7 mouse cellular contexts compared by ENCODE assay signal in the genomic region with DNA sequence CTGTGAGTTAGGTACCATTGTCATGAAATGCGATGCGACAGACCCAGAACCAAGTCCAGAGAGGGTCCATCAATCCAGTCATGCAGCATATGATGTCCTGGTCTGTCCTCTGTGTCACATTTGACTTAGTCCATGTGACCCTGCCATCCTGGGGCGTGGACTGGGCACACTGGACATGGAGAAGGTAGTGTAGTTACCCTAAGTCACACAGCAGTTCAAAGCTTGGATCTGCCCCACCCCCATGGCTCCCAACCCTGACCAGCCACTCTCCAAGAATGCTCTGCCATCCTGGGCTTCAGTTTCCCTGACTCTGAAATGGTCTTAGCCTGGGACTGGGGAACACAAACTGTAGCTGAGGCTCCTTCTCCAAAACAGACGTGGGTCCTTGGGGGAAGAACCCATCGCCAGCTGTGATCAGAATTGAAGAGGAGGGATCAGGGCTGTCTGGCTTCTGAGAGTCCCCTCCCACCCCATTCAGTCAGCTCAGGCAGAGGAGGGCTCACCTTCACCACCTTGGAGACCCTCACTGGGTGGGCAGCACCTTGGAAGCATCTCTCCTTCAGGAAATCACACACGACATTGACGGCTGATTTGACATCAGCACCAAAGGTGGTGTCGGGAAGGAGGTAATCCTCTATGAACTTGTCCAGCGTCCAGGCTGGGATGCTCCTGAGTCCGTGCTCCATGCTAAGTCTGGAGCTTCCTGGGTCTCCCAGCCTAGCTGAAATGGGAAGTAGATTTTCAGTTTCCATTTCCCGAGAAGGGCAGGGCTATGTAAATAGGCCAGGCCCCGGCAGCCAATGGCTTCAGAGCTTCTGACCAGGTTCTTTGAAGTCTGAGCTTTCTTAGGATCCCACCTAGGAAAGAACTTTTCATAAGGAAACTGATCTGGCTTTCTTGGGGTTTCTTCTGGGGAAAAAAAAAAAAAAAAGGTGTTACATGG. TPM values are rescaled to one million over a fixed set of nuclear protein-coding genes. Genes with fewer than 3 reads are reported as not detected.
DNase-seq lines count a peak whose midpoint lies in the region; ATAC-seq and TF ChIP-seq lines count a peak whose summit lies in the region.
"Not testable (repeated sequence)": the region's sequence is repeated elsewhere in the genome, so short reads cannot be mapped to it uniquely, and the experiment has no call there.

Gene Oas1a, minus strand, starts transcription at position 731 of the 943 bp plus-strand sequence.

- not testable (repeated sequence) for H3K9me3 ChIP-seq in intestine, embryonic 16.5 days (ENCODE audit: control insufficient read depth, low read length)

- H3K9ac ChIP-seq in intestine, embryonic 16.5 days (ENCODE audit: low read depth, low read length), result not testable (repeated sequence)
- peak within 1 kb of the TSS; percentile 4; the same call in 1 of the 2 replicates for H3K9ac ChIP-seq in liver, adult 2 months (ENCODE audit: low read depth, low read length)

- ATAC-seq in intestine, embryonic 16.5 days, result peak; percentile 87

- not testable (repeated sequence) for H3K27me3 ChIP-seq in intestine, embryonic 16.5 days (replicated peaks; ENCODE audit: control insufficient read depth, insufficient read depth, low read length); liver, adult 2 months (ENCODE audit: control insufficient read depth, insufficient read depth, low read length); spleen, adult 2 months (ENCODE audit: control insufficient read depth, insufficient read depth, low read length)

- H3K4me1 ChIP-seq in intestine, embryonic 16.5 days (ENCODE audit: control insufficient read depth, insufficient read depth, low read length); liver, adult 2 months (ENCODE audit: control insufficient read depth, insufficient read depth, low read length); spleen, adult 2 months (ENCODE audit: control insufficient read depth, insufficient read depth, insufficient read length): not testable (repeated sequence)

- H3K4me3 ChIP-seq in gastrocnemius, adult 2 months, result peak within 1 kb of the TSS; percentile 28
- peak within 1 kb of the TSS; percentile 7 for H3K4me3 ChIP-seq in intestine, embryonic 16.5 days (ENCODE audit: low read length)
- H3K4me3 ChIP-seq in liver, adult 2 months (ENCODE audit: insufficient read depth, low read depth, low read length), result peak within 1 kb of the TSS; percentile 29
- H3K4me3 ChIP-seq in spleen, adult 2 months (ENCODE audit: extremely low read depth, insufficient read depth, insufficient read length), result peak within 1 kb of the TSS; percentile 51

- peak; percentile 16 for DNase-seq in MEL-GATA-1-ER (ENCODE audit: extremely low read depth, low read depth)
- peak; percentile 42 for DNase-seq in embryo, embryonic 10 days (ENCODE audit: low spot score)
- not testable (repeated sequence) for DNase-seq in gastrocnemius, adult 2 months; spleen, adult 2 months (ENCODE audit: low read depth in 1 of 2, low spot score in 2 of 2)
- peak; percentile 13 for DNase-seq in liver, adult 2 months (ENCODE audit: extremely low read depth, low read depth, low spot score)
- DNase-seq in lung, postnatal 36 days, result peak; percentile 39

- not testable (repeated sequence) for TF ChIP-seq POLR2A in liver, adult 2 months (IDR thresholded peaks at IDR 0.05; ENCODE audit: extremely low read depth, insufficient read depth, low read length); spleen, adult 2 months (IDR thresholded peaks at IDR 0.05; ENCODE audit: low read depth, low read length)

- not testable (repeated sequence) for H3K36me3 ChIP-seq in intestine, embryonic 16.5 days (ENCODE audit: control insufficient read depth, insufficient read depth, low read length); liver, adult 2 months (ENCODE audit: control insufficient read depth, insufficient read depth, low read length); spleen, adult 2 months (ENCODE audit: control insufficient read depth, insufficient read depth, low read length)

- not testable (repeated sequence) for H3K27ac ChIP-seq in gastrocnemius, adult 2 months; intestine, embryonic 16.5 days (ENCODE audit: low read length); liver, adult 2 months (replicated peaks; ENCODE audit: insufficient read depth, low read depth, low read length); spleen, adult 2 months (ENCODE audit: insufficient read depth, low read length)

- intact Hi-C loops in gastrocnemius, adult 2 months (cut with DNase I), result not testable (repeated sequence)

- TF ChIP-seq CTCF in gastrocnemius, adult 2 months (IDR thresholded peaks at IDR 0.05); liver, adult 2 months (IDR thresholded peaks at IDR 0.05; ENCODE audit: low read depth, low read length); spleen, adult 2 months (IDR thresholded peaks at IDR 0.05; ENCODE audit: extremely low read depth, insufficient read depth, insufficient read length, insufficient replicate concordance): not testable (repeated sequence)

- WGBS in intestine, embryonic 16.5 days, result 36% methylated on average over 8 of the region's 12 CpGs
- WGBS in liver, adult 2 months, result 28% methylated on average over 9 of the region's 12 CpGs
- 28% methylated on average over 8 of the region's 12 CpGs for WGBS in spleen, adult 2 months

- not testable (repeated sequence) for H3K79me2 ChIP-seq in liver, adult 2 months (ENCODE audit: control insufficient read depth, insufficient read depth, low read length)

- H3K4me2 ChIP-seq in intestine, embryonic 16.5 days (ENCODE audit: low read depth, low read length), result peak within 1 kb of the TSS; percentile 13; the same call in 1 of the 2 replicates

RNA-seq across cellular contexts. Expression of gene Oas1a, which starts in this region (rescaled TPM):
- under 1 TPM; 0.14 to 0.18 TPM for total RNA-seq in gastrocnemius, adult 2 months (2021)
- 8.9 and 9.8 TPM in 2 replicates for polyA plus RNA-seq in intestine, embryonic 16.5 days (2015; fragmentation: Nextera tagmentation; extraction: Ambion mirVana)
- 6.2 and 10.0 TPM in 2 replicates for total RNA-seq in liver, adult 2 months (2014; rRNA removed)
- polyA plus RNA-seq in liver, adult 2 months (2012; rRNA removed), result 1.6 and 6.4 TPM in 2 replicates
- 8.5 and 9.2 TPM in 2 replicates for polyA plus RNA-seq in spleen, adult 2 months (2012; rRNA removed)
